Mouse (Mus musculus) intestine, embryonic 14.5 days (tissue): ENCODE data around the gene Krt84. TPM values are rescaled to one million over a fixed set of nuclear protein-coding genes. Genes with fewer than 3 reads are reported as not detected.

ENCODE experiments used
- ATAC-seq: fragments of 200-750 bp; cut with Nextera tagmentation; replicated peaks from 2 replicates; pipeline ENCODE4 v1.8.0; 2017; ENCODE audit warnings: low read depth, moderate number of reproducible peaks, moderate TSS enrichment, moderate library complexity; ENCODE audit not compliant: low FRiP score, low TSS enrichment
- DNase-seq: peaks from one replicate; pipeline ENCODE4 v3.0.0-alpha.2; 2018; ENCODE audit warnings: low spot score
- H3K27ac ChIP-seq: fragments of 300-500 bp; sonication (generic); 2 replicates; pipeline ENCODE4 v1.5.1; 2014; ENCODE audit warnings: low read depth, mild to moderate bottlenecking, control low read depth
- H3K27me3 ChIP-seq: fragments of 300-500 bp; sonication (generic); replicated peaks from 2 replicates; pipeline ENCODE4 v1.6.1; 2014; ENCODE audit warnings: low read length, control low read depth; ENCODE audit not compliant: control insufficient read depth, insufficient read depth
- H3K36me3 ChIP-seq: fragments of 300-500 bp; sonication (generic); 2 replicates; pipeline ENCODE4 v1.6.1; 2014; ENCODE audit warnings: low read length, control low read depth; ENCODE audit not compliant: control insufficient read depth, insufficient read depth
- H3K4me1 ChIP-seq: fragments of 300-500 bp; sonication (generic); replicated peaks from 2 replicates; pipeline ENCODE4 v1.6.1; 2014; ENCODE audit warnings: low read length, control low read depth, mixed read lengths; ENCODE audit not compliant: control insufficient read depth, insufficient read depth
- H3K4me2 ChIP-seq: fragments of 300-500 bp; sonication (generic); 2 replicates; pipeline ENCODE4 v1.6.1; 2014; ENCODE audit warnings: low read length
- H3K4me3 ChIP-seq: fragments of 300-500 bp; sonication (generic); 2 replicates; pipeline ENCODE4 v1.5.1; 2014; ENCODE audit warnings: low read depth, low read length, control low read depth, mixed read lengths
- H3K9ac ChIP-seq: fragments of 300-500 bp; sonication (generic); 2 replicates; pipeline ENCODE4 v1.6.1; 2014; ENCODE audit warnings: mild to moderate bottlenecking, low read length
- H3K9me3 ChIP-seq: fragments of 300-500 bp; sonication (generic); 2 replicates; pipeline ENCODE4 v1.6.1; 2016; ENCODE audit warnings: low read length, control low read depth; ENCODE audit not compliant: control insufficient read depth
- WGBS: fragments of 180-500 bp; shearing (Covaris S2); extraction: QIAGEN DNeasy Blood & Tissue Kit; methylation state at CpG from one replicate; pipeline ENCODE4 v1.1.7; 2014; 5-methylcytosine and 5-hydroxymethylcytosine counted together
- polyA plus RNA-seq: library from polyadenylated mRNA; unstranded; fragments of >200 nt; fragmentation: Nextera tagmentation; extraction: Ambion mirVana; gene quantifications from 2 replicates; pipeline ENCODE4 v1.2.1, GENCODE M21; 2014

Krt84 gene
- polyA plus RNA-seq, 1 experiment from 2014 or later = not detected

DNA sequence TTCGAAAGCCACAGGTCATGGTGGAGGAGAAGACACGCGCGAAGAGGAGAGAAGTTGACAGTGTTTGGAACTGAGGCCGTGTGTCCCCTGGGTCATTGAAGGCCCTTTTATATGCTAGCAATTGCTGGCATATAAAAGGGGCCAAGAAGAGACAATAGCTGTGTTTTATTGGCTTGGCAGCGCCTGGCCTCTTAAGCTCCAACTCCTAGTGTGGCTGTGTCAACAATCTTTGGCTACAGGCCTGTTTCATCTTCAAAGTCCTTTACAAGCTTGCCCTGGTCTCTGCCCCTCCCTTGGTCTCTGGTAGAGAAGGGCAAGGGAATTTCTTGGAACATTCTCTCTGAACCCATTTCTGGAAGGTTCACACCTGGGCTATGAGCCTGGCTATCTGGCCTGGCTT, 41.2 kb downstream of the Krt84 start, which contains the start of gene Krt83:
Gene Krt83, minus strand, starts transcription at position 82 of the 400 bp plus-strand sequence.
- ATAC-seq (no peak), DNase-seq (no peak)
- Histone ChIP-seq H3K27me3 (no peaks in the 10 kb centered on the region), H3K9ac (no peak within 1 kb of the TSS), H3K4me2 (no peak within 1 kb of the TSS), H3K4me3 (no peak within 1 kb of the TSS), H3K9me3 (no peaks in the 10 kb centered on the region), H3K27ac (no peak within 1 kb of the TSS), H3K4me1 (peaks cover 14% of the 10 kb centered on the region; the same call in 1 of the 2 replicates), H3K36me3 (no peaks in the 10 kb centered on the region)
- 60% methylated on average over 6 of the region's 6 CpGs for WGBS

GRCm38 (mm10) chr15:101485911-101486635, 46.5 kb downstream of the Krt84 start:
- 79% methylated on average over 11 of the region's 11 CpGs for WGBS
- no peak for DNase-seq
- Histone ChIP-seq H3K4me2 (no peak overlapping the region), H3K9me3 (no peaks in the 10 kb centered on the region), H3K36me3 (no peaks in the 10 kb centered on the region), H3K9ac (no peak overlapping the region), H3K4me1 (no peaks in the 10 kb centered on the region), H3K27me3 (no peaks in the 10 kb centered on the region), H3K27ac (no peak overlapping the region), H3K4me3 (no peak overlapping the region)
- no peak for ATAC-seq

DNA sequence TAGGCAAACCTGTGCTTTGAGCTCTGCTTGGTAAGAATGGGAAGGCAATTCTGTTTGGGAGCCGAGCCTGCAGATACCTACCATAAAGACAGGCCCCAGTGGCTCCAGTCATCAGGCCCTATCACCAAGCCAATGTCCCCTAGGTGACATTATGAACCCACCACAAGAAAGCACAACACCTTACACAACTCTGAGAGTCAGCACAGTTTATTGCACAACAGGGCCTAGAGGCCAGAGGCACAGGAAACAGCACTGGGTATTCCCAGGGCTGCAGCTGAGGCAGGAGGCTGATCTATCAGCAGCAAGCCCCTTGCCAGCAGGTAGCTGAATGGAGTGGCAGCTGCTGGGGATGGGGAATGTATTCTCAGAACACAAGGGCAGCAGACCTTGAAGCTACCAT, 47.7 kb downstream of the Krt84 start:
- ATAC-seq (no peak), DNase-seq (no peak)
- Histone ChIP-seq H3K4me1 (no peaks in the 10 kb centered on the region), H3K27me3 (no peaks in the 10 kb centered on the region), H3K9ac (no peak overlapping the region), H3K27ac (no peak overlapping the region), H3K9me3 (no peaks in the 10 kb centered on the region), H3K4me2 (no peak overlapping the region), H3K36me3 (no peaks in the 10 kb centered on the region), H3K4me3 (no peak overlapping the region)
- whole genome bisulfite sequencing = 52% methylated on average over 1 of the region's 1 CpGs

DNA sequence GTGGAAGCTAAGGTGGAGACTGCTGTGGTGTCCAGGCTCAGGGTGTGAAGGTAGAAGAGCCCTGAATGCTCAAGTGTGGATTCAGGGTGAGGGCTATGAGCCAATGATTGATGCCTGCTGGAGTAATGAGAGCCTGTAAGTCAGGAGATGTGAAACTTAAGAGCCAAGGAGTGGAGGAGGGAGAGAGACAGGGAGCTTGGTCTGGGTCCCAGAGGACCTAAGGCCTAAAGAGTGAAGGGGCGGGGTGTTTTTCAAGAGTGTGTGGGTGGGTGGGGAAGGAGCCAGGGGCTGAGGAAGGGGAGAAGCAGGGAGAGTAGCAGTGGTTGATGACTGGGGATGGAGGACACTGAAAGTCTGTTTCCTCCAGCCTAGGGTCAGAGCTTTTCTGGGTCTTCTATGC, 49.0 kb downstream of the Krt84 start:
- ATAC-seq (no peak; the same call in 1 of the 2 replicates), DNase-seq (no peak)
- no peak overlapping the region for H3K9ac ChIP-seq
- H3K9me3 ChIP-seq = no peaks in the 10 kb centered on the region
- H3K4me2 ChIP-seq = no peak overlapping the region
- no peaks in the 10 kb centered on the region for H3K36me3 ChIP-seq
- H3K27ac ChIP-seq = no peak overlapping the region
- WGBS = 67% methylated on average over 1 of the region's 1 CpGs
- 0 out of 2 replicates have a peak, but pooled peaks cover 3% of the 10 kb centered on the region for H3K27me3 ChIP-seq
- H3K4me3 ChIP-seq = no peak overlapping the region
- no peaks in the 10 kb centered on the region for H3K4me1 ChIP-seq

DNA sequence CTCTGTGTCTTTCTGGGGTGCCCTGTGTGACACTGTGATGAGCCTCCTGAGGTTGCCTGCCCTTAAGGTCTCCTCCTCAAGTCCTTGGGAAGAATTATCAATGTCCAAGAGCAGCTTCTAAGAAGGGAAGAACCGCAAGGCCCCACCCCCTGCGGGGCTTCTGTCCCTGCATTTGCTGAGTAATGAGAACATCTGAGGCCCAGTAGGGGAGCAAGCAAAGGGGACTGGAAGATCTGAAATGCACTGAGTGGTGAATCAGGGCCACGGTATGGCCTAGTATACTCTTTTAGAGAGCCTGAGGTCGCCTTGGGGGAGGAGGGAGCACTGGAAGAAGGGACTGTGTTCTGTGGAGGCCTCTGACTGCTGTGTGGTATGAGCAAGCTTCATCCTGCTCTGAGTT, 50.6 kb downstream of the Krt84 start:
- no peak for ATAC-seq
- H3K9me3 ChIP-seq = no peaks in the 10 kb centered on the region
- H3K9ac ChIP-seq = no peak overlapping the region
- no peak overlapping the region for H3K4me3 ChIP-seq
- WGBS = 28% methylated on average over 4 of the region's 4 CpGs
- H3K27me3 ChIP-seq = 0 out of 2 replicates have a peak, but pooled peaks cover 3% of the 10 kb centered on the region
- H3K27ac ChIP-seq = no peak overlapping the region
- no peaks in the 10 kb centered on the region for H3K4me1 ChIP-seq
- no peak overlapping the region for H3K4me2 ChIP-seq
- H3K36me3 ChIP-seq = no peaks in the 10 kb centered on the region
- DNase-seq = no peak

DNA sequence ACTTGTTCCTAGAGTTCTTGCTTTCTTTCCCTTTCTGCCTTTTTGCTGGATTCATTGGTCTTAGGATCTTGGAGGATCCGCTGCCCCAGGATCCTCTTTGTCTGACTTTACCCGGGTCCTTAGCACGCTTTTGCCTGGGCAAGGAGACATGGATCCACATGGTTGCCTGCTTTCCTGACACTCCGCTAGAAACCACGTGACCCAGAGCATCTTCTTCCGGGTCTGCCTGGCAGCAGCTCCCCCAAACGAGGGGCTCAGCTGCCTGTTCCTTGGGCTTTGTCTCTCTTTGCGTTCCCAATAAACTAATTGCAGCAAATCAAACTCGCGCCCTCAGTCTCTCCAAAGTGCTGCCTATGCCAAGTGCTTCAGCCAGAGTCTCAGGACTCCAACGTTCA, 53.0 kb downstream of the Krt84 start:
- ATAC-seq (no peak), DNase-seq (no peak)
- H3K27me3 ChIP-seq = 0 out of 2 replicates have a peak, but pooled peaks cover 3% of the 10 kb centered on the region

DNA sequence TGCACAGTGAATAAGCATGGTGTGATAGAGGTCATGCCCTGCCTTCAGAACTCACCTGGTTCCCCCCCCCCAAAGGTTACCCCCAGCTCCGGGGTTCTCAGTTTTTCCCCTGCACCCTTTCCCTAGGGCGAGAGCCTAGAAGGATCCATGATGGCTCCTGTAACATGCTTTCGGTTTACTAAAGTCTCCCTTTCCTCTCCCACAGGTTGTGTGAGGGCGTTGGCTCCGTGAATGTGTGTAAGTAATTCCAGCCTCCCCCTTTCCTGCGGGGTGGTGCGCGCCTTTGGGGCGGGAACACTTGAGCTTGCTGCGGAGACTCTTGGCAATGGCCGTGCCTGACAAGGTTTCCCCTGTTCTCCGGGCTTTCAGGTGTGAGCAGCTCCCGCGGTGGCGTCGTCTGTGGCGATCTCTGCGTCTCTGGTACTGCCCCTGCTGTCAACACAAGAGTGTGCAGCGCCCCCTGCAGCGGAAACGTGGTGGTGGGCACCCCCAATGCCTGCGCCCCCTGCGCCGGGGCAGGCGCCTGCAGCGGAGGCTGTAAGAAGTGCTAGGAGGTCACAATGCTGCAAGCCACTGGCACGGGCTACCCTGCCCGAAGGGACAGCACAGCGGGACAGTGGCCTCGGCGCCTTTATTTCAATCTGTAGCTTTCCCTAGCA, 53.5 kb downstream of the Krt84 start:
- no peaks in the 10 kb centered on the region for H3K4me1 ChIP-seq
- no peak overlapping the region for H3K27ac ChIP-seq
- peak overlapping the region; percentile 41 for H3K4me2 ChIP-seq
- peak; percentile 47; the same call in 1 of the 2 replicates for ATAC-seq
- peak overlapping the region; percentile 1; the same call in 1 of the 2 replicates for H3K9ac ChIP-seq
- no peaks in the 10 kb centered on the region for H3K36me3 ChIP-seq
- no peaks in the 10 kb centered on the region for H3K9me3 ChIP-seq
- DNase-seq = peak; percentile 83
- peak overlapping the region; percentile 2 for H3K4me3 ChIP-seq
- 0 out of 2 replicates have a peak, but pooled peaks cover 3% of the 10 kb centered on the region for H3K27me3 ChIP-seq
- WGBS = 5% methylated on average over 31 of the region's 31 CpGs

More for the DNA sequence above, 53.0 kb downstream of the Krt84 start:
- H3K9ac ChIP-seq = peak overlapping the region; percentile 1; the same call in 1 of the 2 replicates
- H3K36me3 ChIP-seq = no peaks in the 10 kb centered on the region
- WGBS = 33% methylated on average over 11 of the region's 11 CpGs
- peak overlapping the region; percentile 41 for H3K4me2 ChIP-seq
- no peaks in the 10 kb centered on the region for H3K9me3 ChIP-seq
- peak overlapping the region; percentile 2 for H3K4me3 ChIP-seq
- H3K27ac ChIP-seq = no peak overlapping the region
- H3K4me1 ChIP-seq = no peaks in the 10 kb centered on the region
